Mouse (Mus musculus) midbrain, embryonic 13.5 days (tissue): ENCODE measurements at regions not wholly inside any gene's neighbourhood (a gene's known extent, or its start where the extent isn't known, plus 50 kb on each side); places are given as distances from the start of the nearest gene placed in this dataset.

ENCODE experiments used
- ATAC-seq: fragments of 200-750 bp; cut with Nextera tagmentation; 2 replicates; pipeline ENCODE4 v1.8.0; 2017; ENCODE audit warnings: mild to moderate bottlenecking, moderate TSS enrichment, moderate library complexity
- H3K27ac ChIP-seq: fragments of 300-500 bp; sonication (generic); 2 replicates; pipeline ENCODE4 v1.5.1; 2015; ENCODE audit warnings: inconsistent platforms, mild to moderate bottlenecking, moderate library complexity
- H3K27me3 ChIP-seq: fragments of 300-500 bp; sonication (generic); 2 replicates; pipeline ENCODE4 v1.6.1; 2015; ENCODE audit warnings: mild to moderate bottlenecking, inconsistent platforms
- H3K36me3 ChIP-seq: fragments of 300-500 bp; sonication (generic); 2 replicates; pipeline ENCODE4 v1.6.1; 2015; ENCODE audit warnings: mild to moderate bottlenecking, inconsistent platforms
- H3K4me1 ChIP-seq: fragments of 300-500 bp; sonication (generic); replicated peaks from 2 replicates; pipeline ENCODE4 v1.6.1; 2015; ENCODE audit warnings: inconsistent platforms
- H3K4me2 ChIP-seq: fragments of 300-500 bp; sonication (generic); replicated peaks from 2 replicates; pipeline ENCODE4 v1.6.1; 2015; ENCODE audit warnings: moderate library complexity, mild to moderate bottlenecking, inconsistent platforms
- H3K4me3 ChIP-seq: fragments of 300-500 bp; sonication (generic); replicated peaks from 2 replicates; pipeline ENCODE4 v1.5.1; 2015; ENCODE audit warnings: mild to moderate bottlenecking, inconsistent platforms
- H3K9ac ChIP-seq: fragments of 300-500 bp; sonication (generic); replicated peaks from 2 replicates; pipeline ENCODE4 v1.6.1; 2015; ENCODE audit warnings: mild to moderate bottlenecking, inconsistent platforms
- H3K9me3 ChIP-seq: fragments of 300-500 bp; sonication (generic); 2 replicates; pipeline ENCODE4 v1.6.1; 2016; ENCODE audit warnings: mild to moderate bottlenecking, inconsistent platforms
- WGBS: fragments of 180-500 bp; shearing (Covaris S2); methylation state at CpG from one replicate; pipeline ENCODE4 v1.1.7; 2015; 5-methylcytosine and 5-hydroxymethylcytosine counted together

- no peak for ATAC-seq
Observed at GRCm38 (mm10) chr12:43962551-43963120, 247.5 kb downstream of the Dnajb9 start.

GRCm38 (mm10) chr12:43924228-43924627, 285.9 kb downstream of the Dnajb9 start:
- 36% methylated on average over 5 of the region's 5 CpGs for WGBS
- ATAC-seq, result no peak

More at GRCm38 (mm10) chr12:43962551-43963120, 247.5 kb downstream of the Dnajb9 start:
- H3K27ac ChIP-seq, result no peak overlapping the region
- WGBS, result 76% methylated on average over 6 of the region's 6 CpGs
- no peak overlapping the region for H3K9ac ChIP-seq
- no peak overlapping the region for H3K4me2 ChIP-seq
- no peaks in the 10 kb centered on the region for H3K27me3 ChIP-seq
- H3K36me3 ChIP-seq, result no peaks in the 10 kb centered on the region
- no peak overlapping the region for H3K4me3 ChIP-seq
- no peaks in the 10 kb centered on the region for H3K4me1 ChIP-seq
- no peaks in the 10 kb centered on the region for H3K9me3 ChIP-seq

GRCm38 (mm10) chr12:43920396-43920795, 289.7 kb downstream of the Dnajb9 start:
- no peaks in the 10 kb centered on the region for H3K9me3 ChIP-seq
- H3K36me3 ChIP-seq, result no peaks in the 10 kb centered on the region
- no peak overlapping the region for H3K9ac ChIP-seq
- H3K4me1 ChIP-seq, result no peaks in the 10 kb centered on the region
- no peaks in the 10 kb centered on the region for H3K27me3 ChIP-seq
- ATAC-seq, result no peak
- H3K4me3 ChIP-seq, result no peak overlapping the region
- 60% methylated on average over 4 of the region's 4 CpGs for WGBS
- H3K27ac ChIP-seq, result no peak overlapping the region
- no peak overlapping the region for H3K4me2 ChIP-seq

More at GRCm38 (mm10) chr12:43924228-43924627, 285.9 kb downstream of the Dnajb9 start:
- Histone ChIP-seq H3K4me2 (no peak overlapping the region), H3K9me3 (no peaks in the 10 kb centered on the region), H3K4me1 (no peaks in the 10 kb centered on the region), H3K4me3 (no peak overlapping the region), H3K27me3 (no peaks in the 10 kb centered on the region), H3K27ac (no peak overlapping the region), H3K9ac (no peak overlapping the region), H3K36me3 (no peaks in the 10 kb centered on the region)

DNA sequence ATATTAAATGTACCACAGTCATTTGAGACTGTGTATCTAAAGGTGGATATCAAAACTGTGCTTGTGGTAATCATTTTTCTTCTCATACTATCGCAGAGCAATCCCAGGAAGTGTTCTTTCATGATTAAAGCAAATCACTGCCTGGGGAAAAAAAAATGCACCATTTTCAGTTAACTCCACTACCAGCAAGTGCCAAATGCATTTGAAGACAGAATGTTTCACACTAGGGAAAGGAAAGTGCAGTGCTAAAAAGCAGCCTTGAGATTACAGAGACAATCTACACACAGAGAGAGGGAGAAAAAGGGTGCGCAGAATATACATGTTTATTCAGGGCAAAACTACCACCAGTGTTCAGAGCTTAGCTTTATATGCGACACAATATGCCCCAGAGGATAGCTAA, 291.0 kb downstream of the Dnajb9 start:
- no peak for ATAC-seq
- H3K4me1 ChIP-seq, result no peaks in the 10 kb centered on the region
- no peak overlapping the region for H3K9ac ChIP-seq
- H3K4me3 ChIP-seq, result no peak overlapping the region
- H3K4me2 ChIP-seq, result no peak overlapping the region
- 66% methylated on average over 3 of the region's 3 CpGs for WGBS
- no peaks in the 10 kb centered on the region for H3K36me3 ChIP-seq
- no peak overlapping the region for H3K27ac ChIP-seq
- H3K9me3 ChIP-seq, result no peaks in the 10 kb centered on the region
- H3K27me3 ChIP-seq, result no peaks in the 10 kb centered on the region

DNA sequence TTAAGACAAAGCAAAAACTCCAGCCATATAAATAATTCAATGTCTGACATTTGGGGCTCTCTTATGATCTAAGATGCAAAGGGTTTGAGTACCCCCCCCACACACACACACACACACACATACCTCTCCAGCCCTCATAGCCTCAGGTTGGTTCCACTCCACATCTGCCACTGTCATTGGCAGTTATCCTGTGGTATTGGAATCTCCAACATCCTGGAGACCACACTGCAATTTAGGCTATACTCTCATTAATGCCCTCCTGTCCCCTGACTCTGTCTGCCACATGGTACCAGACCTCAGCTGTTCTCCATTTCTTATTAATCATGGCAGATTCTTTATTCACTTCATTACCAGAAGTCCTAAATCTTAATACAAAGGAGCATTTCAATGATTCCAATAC, 293.3 kb downstream of the Dnajb9 start:
- Histone ChIP-seq H3K4me1 (no peaks in the 10 kb centered on the region), H3K9ac (no peak overlapping the region), H3K4me3 (no peak overlapping the region), H3K9me3 (no peaks in the 10 kb centered on the region), H3K27me3 (no peaks in the 10 kb centered on the region), H3K27ac (no peak overlapping the region), H3K36me3 (no peaks in the 10 kb centered on the region), H3K4me2 (no peak overlapping the region)
- peak; percentile 53; the same call in 1 of the 2 replicates for ATAC-seq

DNA sequence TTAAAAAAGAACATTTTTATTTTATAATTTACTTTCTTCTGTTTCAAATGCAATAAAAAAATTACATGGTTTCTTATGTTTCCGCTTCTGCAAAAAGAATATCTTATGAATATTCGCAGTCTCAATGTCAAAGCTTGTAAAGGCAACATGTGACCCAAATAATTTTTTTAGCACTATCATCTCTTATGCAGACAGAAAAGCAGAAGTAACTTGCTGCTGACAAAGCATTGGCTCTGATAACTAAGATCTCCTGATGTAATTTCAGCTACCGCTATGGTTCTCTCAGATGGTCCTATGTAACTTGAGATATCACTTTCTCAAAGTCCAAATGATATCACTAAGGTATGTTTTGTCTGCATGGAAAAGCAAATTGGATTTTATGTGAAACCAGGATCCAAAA, 310.9 kb downstream of the Dnajb9 start:
- Histone ChIP-seq H3K27me3 (no peaks in the 10 kb centered on the region), H3K9ac (no peak overlapping the region), H3K9me3 (no peaks in the 10 kb centered on the region), H3K4me3 (no peak overlapping the region), H3K4me1 (no peaks in the 10 kb centered on the region), H3K36me3 (no peaks in the 10 kb centered on the region), H3K27ac (no peak overlapping the region), H3K4me2 (no peak overlapping the region)
- 96% methylated on average over 3 of the region's 3 CpGs for WGBS
- no peak for ATAC-seq

GRCm38 (mm10) chr12:43885596-43885995, 324.5 kb downstream of the Dnajb9 start:
- ATAC-seq, result no peak
- Histone ChIP-seq H3K27ac (no peak overlapping the region), H3K4me3 (no peak overlapping the region), H3K9me3 (no peaks in the 10 kb centered on the region), H3K4me2 (no peak overlapping the region), H3K27me3 (no peaks in the 10 kb centered on the region), H3K9ac (no peak overlapping the region), H3K36me3 (no peaks in the 10 kb centered on the region), H3K4me1 (no peaks in the 10 kb centered on the region)
- WGBS, result 87% methylated on average over 3 of the region's 3 CpGs

DNA sequence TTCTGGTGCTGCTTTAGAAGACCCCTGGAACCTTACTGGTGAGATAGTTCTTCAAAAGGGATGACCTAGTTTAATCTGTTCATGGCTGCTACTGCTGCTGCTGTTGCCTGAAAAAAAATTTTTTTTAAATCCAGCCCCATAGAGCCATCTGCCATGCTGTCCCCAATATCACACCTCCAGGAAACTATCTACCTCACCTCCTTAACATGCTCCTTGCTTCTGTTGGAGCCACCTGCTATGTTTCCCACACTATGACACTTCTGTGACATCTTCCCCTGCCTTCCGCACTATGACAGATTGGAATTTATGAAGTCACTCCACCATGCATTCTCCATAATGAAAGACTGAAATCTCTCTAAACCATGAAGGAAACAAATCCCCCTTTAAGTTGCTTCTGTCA, 349.6 kb downstream of the Dnajb9 start:
- Histone ChIP-seq H3K4me1 (no peaks in the 10 kb centered on the region), H3K4me2 (no peak overlapping the region), H3K9me3 (no peaks in the 10 kb centered on the region), H3K9ac (no peak overlapping the region), H3K27ac (no peak overlapping the region), H3K4me3 (no peak overlapping the region), H3K27me3 (no peaks in the 10 kb centered on the region), H3K36me3 (no peaks in the 10 kb centered on the region)
- WGBS, result 95% methylated on average over 1 of the region's 1 CpGs
- no peak for ATAC-seq

GRCm38 (mm10) chr12:43856370-43856769, 353.8 kb downstream of the Dnajb9 start:
- ATAC-seq, result no peak
- Histone ChIP-seq H3K27me3 (no peaks in the 10 kb centered on the region), H3K9ac (no peak overlapping the region), H3K27ac (no peak overlapping the region), H3K4me3 (no peak overlapping the region), H3K4me2 (no peak overlapping the region), H3K9me3 (no peaks in the 10 kb centered on the region), H3K4me1 (no peaks in the 10 kb centered on the region), H3K36me3 (no peaks in the 10 kb centered on the region)
- 91% methylated on average over 4 of the region's 4 CpGs for WGBS

DNA sequence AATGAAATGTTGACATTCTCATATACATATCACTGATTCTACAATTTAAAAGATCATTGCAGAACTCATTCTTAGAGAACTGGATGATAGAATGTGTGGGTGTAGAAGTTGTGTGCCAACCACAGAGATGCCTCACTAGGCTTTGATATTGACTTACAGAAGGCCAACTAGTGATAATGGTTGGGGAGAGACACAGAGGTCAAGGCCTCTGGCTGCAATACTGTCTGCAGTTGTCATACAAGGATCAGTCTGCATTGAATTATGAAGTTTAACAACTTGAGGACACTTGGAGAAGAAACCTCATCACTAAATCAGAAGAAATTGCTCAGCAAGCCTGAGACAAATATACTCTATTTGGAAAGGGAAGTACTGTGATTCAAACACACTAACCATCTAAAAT, 357.9 kb downstream of the Dnajb9 start:
- ATAC-seq, result no peak

DNA sequence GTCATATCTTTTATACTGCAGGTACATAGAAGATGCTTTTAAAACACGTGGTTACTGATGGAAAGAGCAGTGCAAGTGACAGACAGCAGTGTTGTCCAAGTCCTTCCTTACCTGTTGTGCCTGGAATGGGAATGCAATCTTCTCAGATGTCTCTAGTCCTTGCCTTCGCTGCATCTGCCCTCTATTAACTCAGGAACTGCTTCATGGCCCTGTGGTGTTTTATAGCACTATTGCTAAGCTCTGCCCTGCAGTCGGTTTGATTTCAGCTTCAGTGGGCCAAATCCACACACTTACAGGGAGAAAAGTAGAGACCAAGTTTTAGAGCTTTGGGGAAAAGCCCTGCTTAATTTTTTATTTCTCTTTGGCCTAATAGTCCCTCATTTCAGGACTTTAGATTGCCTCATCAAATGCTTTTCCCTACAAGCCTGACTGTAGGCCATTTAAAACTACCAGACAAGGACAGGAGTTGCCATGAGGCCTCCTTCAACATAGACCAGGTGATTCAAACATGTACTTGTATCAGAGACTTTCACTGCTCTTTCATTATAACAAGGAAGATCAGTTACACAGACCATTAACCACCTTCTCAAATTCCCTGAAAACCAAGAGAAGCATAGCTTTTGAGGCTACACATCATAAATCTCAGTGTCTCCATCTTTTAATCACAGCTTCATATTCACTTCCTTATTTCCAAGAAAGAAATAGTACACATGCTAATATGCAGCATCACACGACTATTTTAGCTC, 358.7 kb downstream of the Dnajb9 start:
- Histone ChIP-seq H3K36me3 (no peaks in the 10 kb centered on the region), H3K4me2 (no peak overlapping the region), H3K27me3 (no peaks in the 10 kb centered on the region), H3K27ac (no peak overlapping the region), H3K9me3 (no peaks in the 10 kb centered on the region), H3K9ac (no peak overlapping the region), H3K4me3 (no peak overlapping the region), H3K4me1 (no peaks in the 10 kb centered on the region)
- no peak for ATAC-seq
- 63% methylated on average over 4 of the region's 4 CpGs for WGBS

More for the DNA sequence above, 357.9 kb downstream of the Dnajb9 start:
- H3K4me2 ChIP-seq, result no peak overlapping the region
- H3K9ac ChIP-seq, result no peak overlapping the region
- H3K27ac ChIP-seq, result no peak overlapping the region
- H3K4me3 ChIP-seq, result no peak overlapping the region
- H3K9me3 ChIP-seq, result no peaks in the 10 kb centered on the region
- H3K4me1 ChIP-seq, result no peaks in the 10 kb centered on the region
- H3K27me3 ChIP-seq, result no peaks in the 10 kb centered on the region
- no peaks in the 10 kb centered on the region for H3K36me3 ChIP-seq

GRCm38 (mm10) chr12:43843907-43844537, 366.1 kb downstream of the Dnajb9 start:
- no peak overlapping the region for H3K4me3 ChIP-seq
- ATAC-seq, result 0 out of 2 replicates have a peak, but pooled peaks have one; percentile 43
- WGBS, result 28% methylated on average over 5 of the region's 5 CpGs

More at GRCm38 (mm10) chr12:43843907-43844537, 366.1 kb downstream of the Dnajb9 start:
- no peak overlapping the region for H3K27ac ChIP-seq
- no peaks in the 10 kb centered on the region for H3K36me3 ChIP-seq
- H3K9me3 ChIP-seq, result no peaks in the 10 kb centered on the region
- H3K27me3 ChIP-seq, result no peaks in the 10 kb centered on the region
- H3K9ac ChIP-seq, result no peak overlapping the region
- no peaks in the 10 kb centered on the region for H3K4me1 ChIP-seq
- no peak overlapping the region for H3K4me2 ChIP-seq
